Mouse (Mus musculus): ENCODE results near the gene Lamc1. TPM values are rescaled to one million over a fixed set of nuclear protein-coding genes. Genes with fewer than 3 reads are reported as not detected.

The Lamc1 gene
- total and polyA plus RNA-seq, 3 experiments, result 13.1 to 174 (median 32.4) TPM

DNA sequence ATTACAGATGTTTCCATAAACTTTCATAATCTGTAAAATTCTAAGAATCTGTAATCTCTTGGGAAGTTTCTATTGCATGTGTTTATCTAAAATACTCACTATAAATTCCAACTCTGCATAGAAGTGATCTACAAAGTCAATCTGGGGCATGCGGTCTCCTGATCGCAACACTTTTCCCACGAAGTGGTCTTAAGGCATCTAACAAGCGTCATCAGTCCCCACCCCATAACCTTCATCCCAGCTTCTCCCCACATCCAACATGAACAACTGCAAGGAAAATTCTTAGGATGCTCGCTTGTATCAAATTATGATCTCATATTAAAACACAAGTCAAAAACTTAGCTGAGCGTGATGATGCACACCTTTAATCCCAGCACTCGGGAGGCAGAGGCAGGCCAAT lies 14.3 kb downstream of the Lamc1 start:
- Histone ChIP-seq H3K79me2 (ENCODE audit: control insufficient read depth, insufficient read depth, low read length, poor library complexity) (peaks cover 14% of the 10 kb centered on the region), H3K27me3 (ENCODE audit: control insufficient read depth in 1 of 2, insufficient read depth in 2 of 2, low read length in 2 of 2) (no peaks in the 10 kb centered on the region), H3K4me1 (ENCODE audit: control insufficient read depth in 1 of 2, insufficient read depth in 2 of 2, low read length in 2 of 2) (peaks cover 14 to 15% of the 10 kb centered on the region in 2 experiments), H3K9ac (ENCODE audit: control insufficient read depth, low read depth, low read length, poor library complexity, severe bottlenecking) (no peak overlapping the region), H3K9me3 (replicated peaks; ENCODE audit: insufficient read depth, low read length) (no peaks in the 10 kb centered on the region), H3K36me3 (ENCODE audit: control insufficient read depth in 1 of 2, insufficient read depth in 2 of 2, low read length in 2 of 2) (peaks cover 0 to 14% of the 10 kb centered on the region in 2 experiments; a peak in 3 of 4 replicates), H3K4me3 (ENCODE audit: control insufficient read depth in 1 of 2, insufficient read depth in 1 of 2, low read depth in 2 of 2, low read length in 2 of 2) (no peak overlapping the region), H3K27ac (ENCODE audit: control insufficient read depth, low read depth, low read length) (no peak overlapping the region)
- TF ChIP-seq MEF2A (IDR thresholded peaks at IDR 0.05; ENCODE audit: extremely low read depth, insufficient replicate concordance, low read depth, low read length, poor library complexity, severe bottlenecking) (no peak), TBP (IDR thresholded peaks at IDR 0.05; ENCODE audit: low read depth, low read length) (no peak), USF2 (IDR thresholded peaks at IDR 0.05; ENCODE audit: borderline replicate concordance in 1 of 2, insufficient read depth in 1 of 2, low read depth in 1 of 2, low read length in 2 of 2) (no peak), ZNF384 (IDR thresholded peaks at IDR 0.05; ENCODE audit: low read depth, low read length) (no peak), USF1 (IDR thresholded peaks at IDR 0.05; ENCODE audit: low read depth, low read length) (no peak), MAX (IDR thresholded peaks at IDR 0.05; ENCODE audit: low read length) (no peak)
- no peak for DNase-seq (ENCODE audit: low read depth, low spot score)

DNA sequence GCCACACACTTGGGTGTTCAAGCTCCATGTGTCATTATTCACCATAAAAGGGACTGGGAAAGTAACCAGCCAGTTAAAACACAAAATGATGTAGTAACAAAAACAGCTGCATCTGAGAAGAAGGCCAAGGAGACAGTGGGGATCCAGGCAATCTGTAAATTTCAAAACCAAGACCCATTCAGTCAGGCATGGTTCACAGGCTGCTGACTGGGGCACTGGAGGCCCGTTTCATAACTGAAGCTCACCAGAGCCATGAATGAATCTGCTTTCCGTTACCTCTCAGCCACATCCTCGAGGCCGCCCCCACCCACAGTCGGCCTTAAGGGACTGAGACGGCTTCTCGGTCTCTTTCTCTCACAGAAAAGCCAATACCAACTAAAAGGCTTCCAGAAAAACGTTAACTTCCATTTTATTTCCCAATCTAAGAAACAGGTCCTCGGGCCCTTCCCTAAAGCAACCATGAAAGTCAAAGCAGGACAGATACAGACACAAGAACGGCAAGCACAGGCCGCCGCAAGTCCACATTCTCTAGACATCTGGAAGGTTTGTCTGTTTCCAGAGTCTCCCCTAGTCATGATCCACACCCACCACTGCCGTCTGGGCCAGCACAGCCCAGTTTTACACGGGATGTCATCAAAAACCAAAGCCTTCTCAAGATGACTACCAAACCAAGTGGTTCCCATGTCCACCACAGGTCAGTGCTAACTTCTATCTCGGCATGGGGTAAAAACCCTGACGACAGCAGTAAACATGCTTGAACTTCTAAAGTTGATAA lies 14.9 kb downstream of the Lamc1 start:
- H3K36me3 ChIP-seq (ENCODE audit: control insufficient read depth in 1 of 2, insufficient read depth in 2 of 2, low read length in 2 of 2), result peaks cover 0 to 14% of the 10 kb centered on the region in 2 experiments; a peak in 3 of 4 replicates
- H3K79me2 ChIP-seq (ENCODE audit: control insufficient read depth, insufficient read depth, low read length, poor library complexity), result peaks cover 14% of the 10 kb centered on the region
- no peak overlapping the region for H3K27ac ChIP-seq (ENCODE audit: control insufficient read depth, low read depth, low read length)
- H3K4me3 ChIP-seq (ENCODE audit: control insufficient read depth in 1 of 2, insufficient read depth in 1 of 2, low read depth in 2 of 2, low read length in 2 of 2), result no peak overlapping the region
- TF ChIP-seq POLR2AphosphoS5 (IDR thresholded peaks at IDR 0.05; ENCODE audit: borderline replicate concordance, low read depth, low read length) (no peak), CHD1 (IDR thresholded peaks at IDR 0.05; ENCODE audit: low read depth, low read length) (no peak), MXI1 (IDR thresholded peaks at IDR 0.05; ENCODE audit: low read depth, low read length) (no peak), ZMIZ1 (IDR thresholded peaks at IDR 0.05; ENCODE audit: low read depth, low read length) (no peak), MAX (IDR thresholded peaks at IDR 0.05; ENCODE audit: low read length) (no peak), BHLHE40 (IDR thresholded peaks at IDR 0.05; ENCODE audit: borderline replicate concordance, low read depth, low read length) (no peak), MAZ (IDR thresholded peaks at IDR 0.05; ENCODE audit: low read depth, low read length) (no peak), ZKSCAN1 (IDR thresholded peaks at IDR 0.05; ENCODE audit: low read depth, low read length) (no peak), UBTF (IDR thresholded peaks at IDR 0.05; ENCODE audit: borderline replicate concordance, insufficient read depth, low read depth, low read length) (no peak), USF2 (IDR thresholded peaks at IDR 0.05; ENCODE audit: borderline replicate concordance in 1 of 2, insufficient read depth in 1 of 2, low read depth in 1 of 2, low read length in 2 of 2) (no peak), TCF12 (IDR thresholded peaks at IDR 0.05; ENCODE audit: low read depth, low read length) (no peak), CHD2 (IDR thresholded peaks at IDR 0.05; ENCODE audit: low read length) (no peak), TBP (IDR thresholded peaks at IDR 0.05; ENCODE audit: low read depth, low read length) (no peak), NELFE (IDR thresholded peaks at IDR 0.05; ENCODE audit: low read depth, low read length) (no peak), POLR2A (IDR thresholded peaks at IDR 0.05; ENCODE audit: control insufficient read depth in 1 of 2, insufficient read depth in 1 of 2, low read depth in 1 of 2, low read length in 2 of 2, poor library complexity in 1 of 2) (no peak)
- no peak overlapping the region for H3K9ac ChIP-seq (ENCODE audit: control insufficient read depth, low read depth, low read length, poor library complexity, severe bottlenecking)
- H3K9me3 ChIP-seq (replicated peaks; ENCODE audit: insufficient read depth, low read length), result no peaks in the 10 kb centered on the region
- no peaks in the 10 kb centered on the region for H3K27me3 ChIP-seq (ENCODE audit: control insufficient read depth in 1 of 2, insufficient read depth in 2 of 2, low read length in 2 of 2)
- DNase-seq (ENCODE audit: low read depth, low spot score), result no peak
- H3K4me1 ChIP-seq (ENCODE audit: control insufficient read depth in 1 of 2, insufficient read depth in 2 of 2, low read length in 2 of 2), result peaks cover 14 to 15% of the 10 kb centered on the region in 2 experiments

Measured in MEL (cell line).